Mouse (Mus musculus) layer of hippocampus, adult 2 months (tissue): Measurements from ENCODE around the gene Fhl4. TPM values are rescaled to one million over a fixed set of nuclear protein-coding genes. Genes with fewer than 3 reads are reported as not detected.

Source experiments
- DNase-seq, 2 experiments: peaks; one replicate each; pipeline ENCODE4 v3.0.0; 2022; ENCODE audit warnings: low spot score in 2 of 2
- H3K27ac ChIP-seq: fragments of 200-600 bp; 2 replicates; pipeline ENCODE4 v1.8.1; 2022
- H3K4me3 ChIP-seq: fragments of 200-600 bp; 2 replicates; pipeline ENCODE4 v1.8.1; 2022; ENCODE audit warnings: mild to moderate bottlenecking
- CTCF ChIP-seq: fragments of 200-600 bp; conservative IDR thresholded peaks from 2 replicates; pipeline ENCODE4 v1.8.1; 2022; ENCODE audit warnings: antibody characterized with exemption, mild to moderate bottlenecking, moderate library complexity
- total RNA-seq, 2 experiments: library from RNA; stranded (reverse); gene quantifications; 2 replicates each; pipeline ENCODE4 v1.2.3; 2021

Gene Fhl4
- total RNA-seq, 2 experiments from 2014 or later = 0.87 to 0.98 TPM

DNA sequence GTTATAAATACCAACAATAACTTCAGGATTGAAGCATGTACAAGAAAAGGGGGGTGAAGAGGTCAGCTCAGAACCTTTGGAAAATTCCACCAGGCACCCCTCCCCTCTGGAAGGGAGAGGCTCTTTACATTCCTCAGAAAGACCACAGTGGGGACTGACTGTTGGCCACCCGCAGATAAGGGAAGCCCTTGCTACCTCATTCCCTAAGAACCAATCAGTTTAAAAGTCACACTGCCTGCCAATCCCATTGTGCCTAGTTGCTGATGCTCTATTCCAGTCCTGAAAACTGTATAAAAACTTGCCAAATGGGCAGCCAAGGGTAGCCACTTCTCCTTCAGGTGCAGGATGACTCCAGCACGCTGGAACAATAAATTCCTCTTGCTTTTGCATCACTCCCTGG is 47.4 kb downstream of the Fhl4 start:
- TF ChIP-seq CTCF = no peak
- DNase-seq = no peak
- H3K4me3 ChIP-seq = no peak overlapping the region
- no peak overlapping the region for H3K27ac ChIP-seq

DNA sequence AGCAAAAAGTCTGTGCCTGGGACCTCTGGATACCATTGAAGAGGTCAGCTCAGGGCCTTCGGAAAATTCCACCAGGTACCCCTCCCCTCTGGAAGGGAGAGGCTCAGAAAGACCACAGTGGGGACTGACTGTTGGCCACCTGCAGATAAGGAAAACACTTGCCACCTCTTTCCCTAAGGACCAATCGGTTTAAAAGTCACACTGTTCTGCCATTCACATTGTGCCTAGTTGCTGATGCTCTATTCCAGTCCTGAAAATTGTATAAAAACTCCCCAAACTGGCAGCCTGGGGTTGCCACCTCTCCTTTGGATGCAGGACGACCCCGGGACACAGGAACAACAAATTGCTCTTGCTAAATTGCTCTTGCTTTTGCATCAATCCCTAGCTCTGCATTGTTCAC is 49.8 kb downstream of the Fhl4 start:
- H3K27ac ChIP-seq = no peak overlapping the region
- H3K4me3 ChIP-seq = no peak overlapping the region
- no peak for TF ChIP-seq CTCF
- no peak for DNase-seq

DNA sequence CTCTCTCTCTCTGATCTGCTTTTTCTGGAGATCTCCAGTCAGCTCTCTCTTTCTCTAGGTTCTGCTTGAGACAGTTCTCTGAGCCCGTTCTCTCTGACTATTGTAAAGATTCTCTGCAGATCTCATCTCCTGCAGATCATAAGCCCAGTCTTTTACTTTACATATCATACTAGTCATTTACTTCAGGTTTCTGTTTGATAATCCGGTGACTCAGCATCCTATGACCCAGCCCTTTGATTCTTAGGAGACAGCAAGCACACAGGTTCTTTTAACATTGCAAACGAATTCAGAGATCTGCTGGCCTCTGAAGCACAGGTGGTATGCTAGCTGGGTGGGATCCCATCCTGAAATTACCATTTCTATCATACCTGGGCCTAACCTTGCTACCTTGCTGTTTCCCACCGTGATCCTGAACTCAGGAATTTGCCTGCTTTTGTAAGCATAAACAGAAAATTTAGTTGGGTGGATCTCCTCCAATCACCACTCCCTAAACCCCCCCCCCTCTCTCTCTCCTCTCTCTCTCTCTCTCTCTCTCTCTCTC is 51.6 kb downstream of the Fhl4 start:
- no peak overlapping the region for H3K4me3 ChIP-seq
- no peak overlapping the region for H3K27ac ChIP-seq
- TF ChIP-seq CTCF = no peak
- DNase-seq = no peak

DNA sequence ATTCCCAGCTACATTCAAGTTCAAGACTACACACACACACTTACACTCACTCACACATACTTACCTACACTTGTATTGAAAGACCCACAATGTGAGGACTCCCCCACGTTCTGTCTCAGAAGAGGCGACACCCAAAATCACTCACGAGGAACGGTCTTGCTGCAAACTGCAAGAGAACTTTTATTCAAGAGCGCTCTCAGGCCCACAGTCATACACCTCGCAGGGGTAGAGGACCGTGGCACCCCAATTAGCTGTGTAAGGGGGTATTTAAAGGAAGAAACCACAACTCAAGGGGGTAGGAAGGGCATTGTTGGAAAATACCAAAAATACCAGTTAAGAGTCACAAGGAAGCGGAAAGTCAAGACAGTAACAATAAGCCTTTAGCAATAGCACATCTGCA is 54.3 kb downstream of the Fhl4 start:
- no peak overlapping the region for H3K4me3 ChIP-seq
- H3K27ac ChIP-seq = no peak overlapping the region
- TF ChIP-seq CTCF = no peak
- DNase-seq = no peak

DNA sequence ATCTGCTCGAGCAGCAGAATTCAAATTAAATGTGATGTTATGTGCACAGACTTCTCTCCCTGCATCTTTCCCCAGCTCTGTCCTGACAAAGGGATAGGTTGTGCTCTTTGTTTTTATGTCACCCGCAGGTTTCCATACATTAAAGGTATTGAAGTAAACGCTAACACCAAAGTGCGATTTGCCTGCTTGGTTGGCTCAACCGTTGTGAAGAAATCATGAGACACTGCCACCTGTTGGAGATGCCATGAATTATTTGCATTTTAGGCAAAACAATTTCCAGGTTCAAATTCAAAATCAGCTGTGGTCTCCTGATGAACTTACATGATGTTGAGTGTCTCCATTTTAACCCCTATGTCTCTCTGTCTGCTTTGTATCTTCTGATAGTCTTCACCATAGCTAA is 55.7 kb downstream of the Fhl4 start:
- TF ChIP-seq CTCF = peak; percentile 85
- H3K4me3 ChIP-seq = no peak overlapping the region
- DNase-seq = peak in 1 of 2 experiments; percentile 23

More for the DNA sequence above, 55.7 kb downstream of the Fhl4 start:
- no peak overlapping the region for H3K27ac ChIP-seq

Other genes with a start within 250 kb of the Fhl4 start
- gene Ric8b, start 184.9 kb downstream of the Fhl4 start, total RNA-seq = 10 to 100 TPM; 40.9 to 42.2 TPM
- 10 to 100 TPM; 27.8 to 30.1 TPM for gene Tmem263, start 132 bp upstream of the Fhl4 start, total RNA-seq
- gene Mterf2, start 25.5 kb upstream of the Fhl4 start, total RNA-seq = 10 to 100 TPM; 18.9 to 22.8 TPM
- gene Cry1, start 82.6 kb upstream of the Fhl4 start, total RNA-seq = 10 to 100 TPM; 12.7 to 12.9 TPM